Mouse (Mus musculus): ENCODE results near the gene Cx3cr1. TPM values are rescaled to one million over a fixed set of nuclear protein-coding genes. Genes with fewer than 3 reads are reported as not detected.

Cx3cr1 gene
- polyA plus RNA-seq, 1 experiment, result 0.01 TPM

DNA sequence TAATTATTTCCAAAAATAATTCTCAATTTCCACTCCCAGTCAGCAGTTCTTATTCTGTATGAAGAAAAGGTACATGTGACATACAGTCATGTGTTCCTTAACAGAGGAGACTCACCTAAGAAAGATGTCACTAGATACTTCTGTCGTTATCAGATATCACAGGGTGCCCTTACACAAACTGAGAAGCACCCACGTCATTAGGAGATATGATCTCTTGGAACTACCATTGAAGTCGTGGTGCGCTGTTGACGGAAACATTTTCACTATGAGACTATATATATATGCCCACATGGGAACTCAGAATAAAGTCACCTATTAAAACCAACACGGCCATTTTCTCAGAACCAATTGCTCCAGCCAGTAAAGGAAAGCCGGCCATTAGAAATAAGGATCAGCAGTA is 4.8 kb upstream of the Cx3cr1 start:
- Histone ChIP-seq H3K36me3 (ENCODE audit: control insufficient read depth) (no peaks in the 10 kb centered on the region), H3K4me1 (ENCODE audit: control insufficient read depth) (no peaks in the 10 kb centered on the region), H3K9me3 (ENCODE audit: control insufficient read depth, low read length) (no peaks in the 10 kb centered on the region), H3K27me3 (ENCODE audit: control insufficient read depth) (no peaks in the 10 kb centered on the region), H3K4me3 (replicated peaks) (no peak overlapping the region)
- TF ChIP-seq TAL1 (IDR thresholded peaks at IDR 0.05; ENCODE audit: low read length) (no peak), GATA1 (IDR thresholded peaks at IDR 0.05; ENCODE audit: low read length) (no peak)

GRCm38 (mm10) chr9:120073169-120073568 is 3.5 kb upstream of the Cx3cr1 start:
- Histone ChIP-seq H3K36me3 (ENCODE audit: control insufficient read depth) (no peaks in the 10 kb centered on the region), H3K27me3 (ENCODE audit: control insufficient read depth) (no peaks in the 10 kb centered on the region), H3K4me1 (ENCODE audit: control insufficient read depth) (no peaks in the 10 kb centered on the region), H3K4me3 (replicated peaks) (no peak overlapping the region), H3K9me3 (ENCODE audit: control insufficient read depth, low read length) (no peaks in the 10 kb centered on the region)
- no peak for TF ChIP-seq GATA1 (IDR thresholded peaks at IDR 0.05; ENCODE audit: low read length)
- TF ChIP-seq TAL1 (IDR thresholded peaks at IDR 0.05; ENCODE audit: low read length), result no peak

- Histone ChIP-seq H3K4me3 (replicated peaks) (no peak overlapping the region), H3K9me3 (ENCODE audit: control insufficient read depth, low read length) (no peaks in the 10 kb centered on the region), H3K36me3 (ENCODE audit: control insufficient read depth) (no peaks in the 10 kb centered on the region), H3K27me3 (ENCODE audit: control insufficient read depth) (no peaks in the 10 kb centered on the region), H3K4me1 (ENCODE audit: control insufficient read depth) (no peaks in the 10 kb centered on the region)
- TF ChIP-seq TAL1 (IDR thresholded peaks at IDR 0.05; ENCODE audit: low read length) (no peak), GATA1 (IDR thresholded peaks at IDR 0.05; ENCODE audit: low read length) (no peak)
These were observed 1.6 kb upstream of the Cx3cr1 start for GRCm38 (mm10) chr9:120071251-120071650.

DNA sequence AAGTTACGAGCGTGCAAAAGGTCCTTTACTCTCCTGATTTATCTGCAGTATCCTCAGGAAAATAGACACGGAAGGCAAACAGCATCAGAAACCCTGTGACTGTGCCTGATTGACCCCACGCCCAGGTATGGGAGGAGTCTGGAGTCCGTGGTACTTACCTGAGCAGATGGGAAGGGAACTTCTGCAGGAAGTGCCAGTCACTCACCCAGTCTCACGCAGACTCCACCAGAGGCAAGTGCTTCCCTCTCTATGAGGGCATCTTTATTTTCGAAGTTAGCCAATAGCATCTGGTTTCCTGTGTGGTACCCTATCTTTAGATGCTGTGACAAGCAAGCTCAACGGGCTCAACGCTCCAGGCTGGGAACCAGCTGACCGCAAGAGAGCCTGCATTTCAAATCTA is 1.6 kb downstream of the Cx3cr1 start:
- no peaks in the 10 kb centered on the region for H3K9me3 ChIP-seq (ENCODE audit: control insufficient read depth, low read length)
- H3K36me3 ChIP-seq (ENCODE audit: control insufficient read depth), result no peaks in the 10 kb centered on the region
- H3K4me3 ChIP-seq (replicated peaks), result no peak overlapping the region
- H3K4me1 ChIP-seq (ENCODE audit: control insufficient read depth), result no peaks in the 10 kb centered on the region
- no peaks in the 10 kb centered on the region for H3K27me3 ChIP-seq (ENCODE audit: control insufficient read depth)
- no peak for TF ChIP-seq GATA1 (IDR thresholded peaks at IDR 0.05; ENCODE audit: low read length)
- TF ChIP-seq TAL1 (IDR thresholded peaks at IDR 0.05; ENCODE audit: low read length), result no peak

- Histone ChIP-seq H3K9me3 (ENCODE audit: control insufficient read depth, low read length) (no peaks in the 10 kb centered on the region), H3K27me3 (ENCODE audit: control insufficient read depth) (no peaks in the 10 kb centered on the region), H3K36me3 (ENCODE audit: control insufficient read depth) (no peaks in the 10 kb centered on the region), H3K4me3 (replicated peaks) (no peak overlapping the region), H3K4me1 (ENCODE audit: control insufficient read depth) (no peaks in the 10 kb centered on the region)
- TF ChIP-seq GATA1 (IDR thresholded peaks at IDR 0.05; ENCODE audit: low read length) (no peak), TAL1 (IDR thresholded peaks at IDR 0.05; ENCODE audit: low read length) (no peak)
These were observed 2.1 kb downstream of the Cx3cr1 start for GRCm38 (mm10) chr9:120067609-120068008.

GRCm38 (mm10) chr9:120064317-120064716 is 5.4 kb downstream of the Cx3cr1 start:
- TF ChIP-seq GATA1 (IDR thresholded peaks at IDR 0.05; ENCODE audit: low read length) (no peak), TAL1 (IDR thresholded peaks at IDR 0.05; ENCODE audit: low read length) (no peak)
- Histone ChIP-seq H3K4me3 (replicated peaks) (no peak overlapping the region), H3K36me3 (ENCODE audit: control insufficient read depth) (no peaks in the 10 kb centered on the region), H3K4me1 (ENCODE audit: control insufficient read depth) (no peaks in the 10 kb centered on the region), H3K27me3 (ENCODE audit: control insufficient read depth) (no peaks in the 10 kb centered on the region), H3K9me3 (ENCODE audit: control insufficient read depth, low read length) (no peaks in the 10 kb centered on the region)

DNA sequence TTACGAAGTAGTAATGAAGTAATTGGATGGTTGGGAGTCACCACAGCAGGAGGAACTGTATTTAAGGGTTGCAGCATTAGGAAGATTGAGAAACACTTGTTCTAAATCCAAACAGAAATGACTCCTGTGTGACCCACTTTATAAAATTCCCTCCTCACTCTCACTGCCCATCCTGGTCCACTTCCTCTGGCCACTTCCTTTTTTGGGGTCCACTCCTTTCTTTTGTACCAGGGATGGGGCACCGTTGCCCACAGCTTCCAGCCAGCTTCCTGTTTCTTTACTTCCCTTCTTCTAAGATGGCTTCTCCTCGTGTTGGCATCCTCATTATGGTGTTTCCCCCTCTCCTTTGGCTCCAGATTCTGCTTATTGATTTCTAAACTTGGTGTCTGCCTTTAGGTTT is 10.9 kb downstream of the Cx3cr1 start:
- no peaks in the 10 kb centered on the region for H3K27me3 ChIP-seq (ENCODE audit: control insufficient read depth)
- TF ChIP-seq TAL1 (IDR thresholded peaks at IDR 0.05; ENCODE audit: low read length) (no peak), GATA1 (IDR thresholded peaks at IDR 0.05; ENCODE audit: low read length) (no peak)
- no peak overlapping the region for H3K4me3 ChIP-seq (replicated peaks)
- H3K4me1 ChIP-seq (ENCODE audit: control insufficient read depth), result no peaks in the 10 kb centered on the region
- H3K9me3 ChIP-seq (ENCODE audit: control insufficient read depth, low read length), result no peaks in the 10 kb centered on the region
- H3K36me3 ChIP-seq (ENCODE audit: control insufficient read depth), result no peaks in the 10 kb centered on the region

DNA sequence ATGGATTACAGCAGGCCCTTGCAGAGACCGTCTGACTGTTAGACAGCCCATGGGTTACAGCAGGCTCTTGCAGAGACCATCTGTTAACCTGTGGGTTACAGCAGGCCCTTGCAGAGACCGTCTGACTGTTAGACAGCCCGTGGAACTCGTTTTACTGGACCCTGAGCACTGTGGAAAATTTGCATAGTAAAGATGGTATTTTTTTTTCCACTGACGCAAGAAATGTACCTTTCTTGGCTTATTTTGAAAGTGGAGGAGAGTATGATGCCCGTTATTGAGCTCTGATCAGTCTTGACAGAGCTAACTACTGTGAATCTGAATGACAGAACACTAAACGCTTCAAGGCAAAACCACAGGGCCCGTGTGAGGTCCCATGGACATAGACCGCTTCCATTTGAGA is 13.5 kb downstream of the Cx3cr1 start:
- no peaks in the 10 kb centered on the region for H3K27me3 ChIP-seq (ENCODE audit: control insufficient read depth)
- no peaks in the 10 kb centered on the region for H3K9me3 ChIP-seq (ENCODE audit: control insufficient read depth, low read length)
- no peaks in the 10 kb centered on the region for H3K4me1 ChIP-seq (ENCODE audit: control insufficient read depth)
- TF ChIP-seq TAL1 (IDR thresholded peaks at IDR 0.05; ENCODE audit: low read length) (no peak), GATA1 (IDR thresholded peaks at IDR 0.05; ENCODE audit: low read length) (no peak)
- no peak overlapping the region for H3K4me3 ChIP-seq (replicated peaks)
- no peaks in the 10 kb centered on the region for H3K36me3 ChIP-seq (ENCODE audit: control insufficient read depth)

GRCm38 (mm10) chr9:120054545-120055277 is 15.0 kb downstream of the Cx3cr1 start:
- Histone ChIP-seq H3K4me1 (ENCODE audit: control insufficient read depth) (no peaks in the 10 kb centered on the region), H3K9me3 (ENCODE audit: control insufficient read depth, low read length) (no peaks in the 10 kb centered on the region), H3K36me3 (ENCODE audit: control insufficient read depth) (no peaks in the 10 kb centered on the region), H3K4me3 (replicated peaks) (no peak overlapping the region), H3K27me3 (ENCODE audit: control insufficient read depth) (no peaks in the 10 kb centered on the region)
- TF ChIP-seq TAL1 (IDR thresholded peaks at IDR 0.05; ENCODE audit: low read length) (no peak), GATA1 (IDR thresholded peaks at IDR 0.05; ENCODE audit: low read length) (no peak)

DNA sequence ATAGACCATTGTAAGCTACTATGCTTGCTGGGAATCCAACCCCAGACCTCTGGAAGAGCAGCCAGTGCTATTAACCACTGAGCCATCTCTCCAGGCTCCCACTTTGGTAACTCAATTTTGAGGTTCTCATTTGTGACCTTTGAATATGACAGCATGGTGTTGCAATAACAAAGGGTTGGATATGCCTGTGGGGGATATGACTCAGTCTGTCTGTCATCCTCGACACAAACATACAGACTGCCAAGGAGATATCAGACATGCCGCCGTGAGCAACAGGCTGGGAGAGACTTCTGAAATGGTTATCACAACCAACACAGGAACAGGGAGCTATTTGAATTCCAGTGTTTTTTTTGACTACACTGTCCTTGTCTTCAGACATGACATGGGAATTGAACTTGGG is 20.3 kb downstream of the Cx3cr1 start:
- no peak overlapping the region for H3K4me3 ChIP-seq (replicated peaks)
- no peaks in the 10 kb centered on the region for H3K9me3 ChIP-seq (ENCODE audit: control insufficient read depth, low read length)
- H3K36me3 ChIP-seq (ENCODE audit: control insufficient read depth), result no peaks in the 10 kb centered on the region
- TF ChIP-seq TAL1 (IDR thresholded peaks at IDR 0.05; ENCODE audit: low read length) (no peak), GATA1 (IDR thresholded peaks at IDR 0.05; ENCODE audit: low read length) (no peak)
- no peaks in the 10 kb centered on the region for H3K27me3 ChIP-seq (ENCODE audit: control insufficient read depth)
- no peaks in the 10 kb centered on the region for H3K4me1 ChIP-seq (ENCODE audit: control insufficient read depth)
